Mouse (Mus musculus) G1E (cell line): ENCODE data around the gene Snx8.

Experiments used
- CTCF ChIP-seq: IDR thresholded peaks from 2 replicates; pipeline ENCODE4 v1.5.1; 2012; ENCODE audit warnings: low read depth, low read length, inconsistent platforms, mixed read lengths
- GATA1 ChIP-seq: IDR thresholded peaks from 2 replicates; pipeline ENCODE4 v1.6.1; 2012; ENCODE audit warnings: borderline replicate concordance, low read length, inconsistent platforms, mixed read lengths
- GATA2 ChIP-seq: IDR thresholded peaks from 2 replicates; pipeline ENCODE4 v1.6.1; 2012; ENCODE audit warnings: low read depth, low read length, inconsistent platforms, borderline replicate concordance
- POLR2AphosphoS5 ChIP-seq: IDR thresholded peaks from 2 replicates; pipeline ENCODE4 v1.6.1; 2012; ENCODE audit warnings: low read depth, low read length, inconsistent platforms; ENCODE audit not compliant: insufficient replicate concordance
- TAL1 ChIP-seq: conservative IDR thresholded peaks from 2 replicates; pipeline ENCODE4 v1.6.1; 2012; ENCODE audit warnings: low read depth, low read length, inconsistent platforms, mixed read lengths

- TF ChIP-seq CTCF (no peak), GATA1 (no peak), POLR2AphosphoS5 (no peak), TAL1 (no peak), GATA2 (no peak)
Observed at GRCm38 (mm10) chr5:140350731-140351497, 38.1 kb downstream of the Snx8 start.
